Mouse (Mus musculus): ENCODE results near the gene Ctdnep1. TPM values are rescaled to one million over a fixed set of nuclear protein-coding genes. Genes with fewer than 3 reads are reported as not detected.

The Ctdnep1 gene
- total RNA-seq (2021) = 100 to 1,000 TPM; 115 TPM
- long read RNA-seq, experiment 1, transcript Ctdnep1-201 (8 exons, 1,627 nt) = major isoform, 29 of 35 reads
- long read RNA-seq, experiment 1, partial matches to known transcripts = 2 of 35 reads
- long read RNA-seq, experiment 1, other reads (novel, unspliced or antisense) = 4 of 35 reads
- long read RNA-seq, experiment 2, transcript Ctdnep1-201 (8 exons, 1,627 nt) = major isoform, 12 of 17 reads
- long read RNA-seq, experiment 2, partial matches to known transcripts = 3 of 17 reads
- long read RNA-seq, experiment 2, other reads (novel, unspliced or antisense) = 2 of 17 reads

- DNase-seq (ENCODE audit: low spot score in 2 of 2) = no peak
- intact Hi-C loops (cut with DNase I) = no loop called here
Observed at GRCm38 (mm10) chr11:69981141-69981762, at the start of gene Ctdnep1. Gene Ctdnep1, plus strand, starts transcription at chr11:69981156.

- intact Hi-C loops (cut with DNase I) = loop anchor here (5.0 kb wide), 1 partner anchor 281 kb away; the partner anchor contains the start of gene Slc16a11
- DNase-seq (ENCODE audit: low spot score in 2 of 2) = no peak
Observed at GRCm38 (mm10) chr11:69931769-69932168, 49.2 kb upstream of the Ctdnep1 start.

GRCm38 (mm10) chr11:69932254-69932653 lies 48.7 kb upstream of the Ctdnep1 start:
- no peak for DNase-seq (ENCODE audit: low spot score in 2 of 2)
- intact Hi-C loops (cut with DNase I) = loop anchor here (5.0 kb wide), 1 partner anchor 280 kb away; the partner anchor contains the start of gene Slc16a11

GRCm38 (mm10) chr11:69933066-69933465 lies 47.9 kb upstream of the Ctdnep1 start:
- no peak for DNase-seq (ENCODE audit: low spot score in 2 of 2)
- intact Hi-C loops (cut with DNase I) = loop anchor here (5.0 kb wide), 1 partner anchor 279 kb away; the partner anchor contains the start of gene Slc16a11

- peak; percentile 88 to 91 for DNase-seq (ENCODE audit: low spot score in 2 of 2)
- intact Hi-C loops (cut with DNase I) = loop anchor here (2.0 to 5.0 kb wide), 2 partner anchors 15 to 278 kb away; partner anchors contain the start of genes Slc16a11 and Slc2a4
Observed at GRCm38 (mm10) chr11:69934169-69934568, 46.8 kb upstream of the Ctdnep1 start.

GRCm38 (mm10) chr11:69934681-69935080 lies 46.3 kb upstream of the Ctdnep1 start:
- DNase-seq (ENCODE audit: low spot score in 2 of 2) = no peak
- intact Hi-C loops (cut with DNase I) = loop anchor here (2.0 to 5.0 kb wide), 2 partner anchors 14 to 278 kb away; partner anchors contain the start of genes Slc16a11 and Slc2a4

- intact Hi-C loops (cut with DNase I) = loop anchor here (2.0 kb wide), 1 partner anchor 13 kb away; the partner anchor contains the start of gene Slc2a4
- DNase-seq (ENCODE audit: low spot score in 2 of 2) = peak; percentile 86 to 89
Observed at GRCm38 (mm10) chr11:69935137-69935879, 45.6 kb upstream of the Ctdnep1 start, which contains the start of gene Ybx2. Gene Ybx2, plus strand, starts transcription at chr11:69935796.

- intact Hi-C loops (cut with DNase I) = no loop called here
- DNase-seq (ENCODE audit: low spot score in 2 of 2) = no peak
Observed at GRCm38 (mm10) chr11:69936156-69936555, 44.8 kb upstream of the Ctdnep1 start.

- intact Hi-C loops (cut with DNase I) = no loop called here
- no peak for DNase-seq (ENCODE audit: low spot score in 2 of 2)
Observed at GRCm38 (mm10) chr11:69936714-69937347, 44.1 kb upstream of the Ctdnep1 start.

- DNase-seq (ENCODE audit: low spot score in 2 of 2) = no peak
- intact Hi-C loops (cut with DNase I) = no loop called here
Observed at GRCm38 (mm10) chr11:69937385-69937784, 43.6 kb upstream of the Ctdnep1 start.

GRCm38 (mm10) chr11:69937834-69938233 lies 43.1 kb upstream of the Ctdnep1 start:
- DNase-seq (ENCODE audit: low spot score in 2 of 2) = no peak
- intact Hi-C loops (cut with DNase I) = no loop called here

- no peak for DNase-seq (ENCODE audit: low spot score in 2 of 2)
- intact Hi-C loops (cut with DNase I) = no loop called here
Observed at GRCm38 (mm10) chr11:69938401-69938979, 42.5 kb upstream of the Ctdnep1 start.

GRCm38 (mm10) chr11:69939181-69939580 lies 41.8 kb upstream of the Ctdnep1 start:
- no peak for DNase-seq (ENCODE audit: low spot score in 2 of 2)
- intact Hi-C loops (cut with DNase I) = no loop called here

GRCm38 (mm10) chr11:69939731-69940130 lies 41.2 kb upstream of the Ctdnep1 start:
- intact Hi-C loops (cut with DNase I) = no loop called here
- DNase-seq (ENCODE audit: low spot score in 2 of 2) = no peak

- intact Hi-C loops (cut with DNase I) = no loop called here
- DNase-seq (ENCODE audit: low spot score in 2 of 2) = no peak
Observed at GRCm38 (mm10) chr11:69940962-69941361, 40.0 kb upstream of the Ctdnep1 start.

- intact Hi-C loops (cut with DNase I) = no loop called here
- DNase-seq (ENCODE audit: low spot score in 2 of 2) = no peak
Observed at GRCm38 (mm10) chr11:69945216-69945615, 35.7 kb upstream of the Ctdnep1 start.

GRCm38 (mm10) chr11:69945997-69946891 lies 34.7 kb upstream of the Ctdnep1 start:
- no peak for DNase-seq (ENCODE audit: low spot score in 2 of 2)
- intact Hi-C loops (cut with DNase I) = no loop called here
